Mouse (Mus musculus) ES-E14 (cell line): ENCODE results near the gene Snx8. TPM values are rescaled to one million over a fixed set of nuclear protein-coding genes. Genes with fewer than 3 reads are reported as not detected.
A peak's percentile ranks its signal among the peaks of the same experiment; 100 is the strongest.

Experiments
- DNase-seq: peaks from one replicate; pipeline ENCODE4 v3.0.0-alpha.2; 2013; ENCODE audit warnings: low read depth, low spot score
- H3K27ac ChIP-seq: 2 replicates; pipeline ENCODE4 v1.5.1; 2012; ENCODE audit warnings: low read depth, mild to moderate bottlenecking, low read length, moderate library complexity, mixed read lengths; ENCODE audit not compliant: poor library complexity, insufficient read depth, severe bottlenecking
- H3K36me3 ChIP-seq: 2 replicates; pipeline ENCODE4 v1.6.1; 2012; ENCODE audit warnings: mild to moderate bottlenecking, low read length, moderate library complexity, mixed read lengths; ENCODE audit not compliant: control insufficient read depth, poor library complexity, insufficient read depth, severe bottlenecking
- H3K4me1 ChIP-seq, 2 experiments: fragments of 150-350 bp in 1 of 2; sonication (generic) in 1 of 2; 2 replicates each; pipeline ENCODE4 v1.6.1; 2012; ENCODE audit warnings: low read length in 2 of 2, mild to moderate bottlenecking in 1 of 2, mixed read lengths in 1 of 2; ENCODE audit not compliant: control insufficient read depth in 2 of 2, insufficient read depth in 2 of 2, poor library complexity in 1 of 2
- H3K4me3 ChIP-seq, 2 experiments: fragments of 150-350 bp in 1 of 2; sonication (generic) in 1 of 2; 2 replicates each; pipeline ENCODE4 v1.5.1; 2012; ENCODE audit warnings: low read length in 2 of 2, low read depth in 1 of 2, mild to moderate bottlenecking in 1 of 2, mixed read lengths in 1 of 2; ENCODE audit not compliant: insufficient read depth in 1 of 2, poor library complexity in 1 of 2, severe bottlenecking in 1 of 2
- H3K9ac ChIP-seq: 2 replicates; pipeline ENCODE4 v1.6.1; 2012; ENCODE audit warnings: low read depth, mild to moderate bottlenecking, low read length, mixed read lengths; ENCODE audit not compliant: poor library complexity, insufficient read depth, severe bottlenecking
- H3K9me3 ChIP-seq: fragments of 150-350 bp; sonication (generic); 2 replicates; pipeline ENCODE4 v1.6.1; 2012; ENCODE audit warnings: low read depth, mild to moderate bottlenecking, low read length; ENCODE audit not compliant: control insufficient read depth, insufficient read depth
- CHD2 ChIP-seq: IDR thresholded peaks from 2 replicates; pipeline ENCODE4 v1.6.1; 2014; ENCODE audit warnings: mild to moderate bottlenecking, low read depth, low read length, inconsistent platforms
- HCFC1 ChIP-seq: IDR thresholded peaks from 2 replicates; pipeline ENCODE4 v1.6.1; 2012; ENCODE audit warnings: low read length, inconsistent platforms, borderline replicate concordance; ENCODE audit not compliant: insufficient read depth
- MAFK ChIP-seq: IDR thresholded peaks from 2 replicates; pipeline ENCODE4 v1.6.1; 2014; ENCODE audit warnings: mild to moderate bottlenecking, low read depth, low read length, inconsistent platforms; ENCODE audit not compliant: insufficient read depth
- ZC3H11A ChIP-seq: IDR thresholded peaks from 2 replicates; pipeline ENCODE4 v1.6.1; 2012; ENCODE audit warnings: low read depth, mild to moderate bottlenecking, inconsistent platforms, low read length, borderline replicate concordance
- ZNF384 ChIP-seq: IDR thresholded peaks from 2 replicates; pipeline ENCODE4 v1.6.1; 2012; ENCODE audit warnings: low read depth, low read length, inconsistent platforms
- in situ Hi-C, 2 experiments: fragments of 600-800 bp; cut with MboI; formaldehyde crosslinking; loops; one replicate each; pipeline ENCODE4 v1.15.1; 2025; ENCODE audit warnings: low sequenced_read_pairs in 2 of 2, inconsistent platforms in 1 of 2; ENCODE audit not compliant: unreplicated experiment in 2 of 2
- total RNA-seq: library from RNA; depleted of rRNA; stranded (reverse); fragments of 300-350 nt; gene quantifications from 2 replicates; pipeline ENCODE4 v1.2.3, GENCODE M21; 2012

Gene Snx8
- total RNA-seq, 1 experiment = 27.9 TPM

DNA sequence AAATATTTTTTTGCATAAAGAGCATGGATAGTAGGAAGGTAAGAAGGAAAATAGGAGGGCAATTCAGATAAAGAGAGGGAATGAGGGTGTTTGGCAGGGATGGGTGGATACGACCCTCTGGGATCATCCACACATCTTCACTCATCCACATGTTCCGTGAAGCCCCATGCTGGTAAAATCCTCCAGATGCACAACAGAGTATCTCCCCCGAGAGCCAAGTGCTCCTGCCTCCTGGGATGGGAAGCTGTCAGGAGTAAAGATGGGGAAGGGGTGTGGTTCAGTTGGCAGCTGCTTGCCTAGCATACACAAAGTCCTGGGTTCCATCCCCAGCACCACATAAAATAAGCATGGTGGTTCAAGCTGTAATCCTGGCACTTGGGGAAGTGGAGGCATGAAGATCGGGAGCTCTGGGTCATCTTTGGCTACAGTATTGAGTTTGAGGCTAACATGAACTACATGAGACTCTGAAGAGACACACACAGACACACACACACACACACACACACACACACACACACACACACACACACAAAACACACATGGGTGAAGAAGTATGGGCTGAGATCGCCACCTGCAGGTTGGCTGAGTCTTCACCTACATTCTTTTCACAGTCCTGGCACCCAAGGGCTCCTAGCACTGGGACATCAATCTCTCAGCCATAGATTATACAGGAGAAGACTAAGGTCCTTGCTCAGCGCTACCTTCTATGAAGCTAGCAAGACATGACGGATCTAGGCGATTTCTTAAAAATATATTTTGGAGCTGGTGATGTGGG is 7.3 kb upstream of the Snx8 start:
- Histone ChIP-seq H3K4me1 (no peaks in the 10 kb centered on the region), H3K9me3 (no peaks in the 10 kb centered on the region), H3K4me3 (no peak overlapping the region), H3K27ac (no peak overlapping the region), H3K36me3 (no peaks in the 10 kb centered on the region), H3K9ac (no peak overlapping the region)
- TF ChIP-seq MAFK = no peak
- TF ChIP-seq CHD2 = no peak
- TF ChIP-seq ZC3H11A = no peak
- no peak for DNase-seq
- in situ Hi-C loops = no loop called here

DNA sequence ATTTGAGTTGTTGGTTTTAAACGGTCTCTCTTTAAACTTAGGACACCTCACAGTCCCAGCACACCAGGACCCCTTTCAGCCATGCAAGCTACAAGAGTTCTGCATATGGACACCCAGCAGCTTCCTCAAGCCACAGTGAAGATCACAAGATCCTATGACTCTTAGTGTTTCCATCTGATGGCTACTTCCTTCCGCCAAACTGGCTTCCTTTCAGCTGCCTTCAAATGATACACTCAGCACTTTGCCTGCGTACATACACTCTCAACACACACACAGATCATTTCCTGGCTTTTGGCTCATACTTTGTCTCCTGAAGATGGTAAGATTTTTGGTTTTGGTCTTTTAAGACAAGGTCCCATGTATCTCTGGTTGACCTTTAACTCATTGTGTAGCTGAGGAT is 3.6 kb upstream of the Snx8 start:
- TF ChIP-seq MAFK (no peak), ZNF384 (no peak), HCFC1 (no peak), ZC3H11A (no peak), CHD2 (no peak)
- no peaks in the 10 kb centered on the region; a peak in 1 of 4 replicates for H3K4me1 ChIP-seq
- H3K4me3 ChIP-seq = no peak overlapping the region
- no peak for DNase-seq
- H3K36me3 ChIP-seq = no peaks in the 10 kb centered on the region
- no peak overlapping the region for H3K9ac ChIP-seq
- in situ Hi-C loops = no loop called here
- H3K27ac ChIP-seq = no peak overlapping the region
- no peaks in the 10 kb centered on the region for H3K9me3 ChIP-seq

DNA sequence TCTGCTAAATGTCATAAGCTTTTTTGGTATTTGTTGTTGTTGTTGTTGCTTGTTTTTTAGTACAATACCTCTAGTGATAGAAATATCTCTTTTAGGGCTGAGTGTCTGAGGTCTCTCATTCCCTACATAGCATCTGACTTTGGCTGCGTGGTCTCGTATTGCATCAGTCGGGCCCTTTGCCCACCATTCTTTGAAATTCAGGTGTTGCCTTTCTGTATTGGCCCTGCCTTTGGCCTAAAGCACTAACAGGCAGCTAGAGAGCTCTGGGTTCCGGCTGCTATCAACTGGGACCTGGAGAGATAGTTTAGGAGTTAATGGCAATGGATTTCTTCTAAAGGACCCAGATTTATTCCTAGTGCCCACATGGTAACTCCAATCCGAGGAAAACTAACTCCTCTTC is 2.9 kb upstream of the Snx8 start:
- H3K9ac ChIP-seq = no peak overlapping the region
- H3K4me1 ChIP-seq = peaks cover 0 to 3% of the 10 kb centered on the region in 2 experiments; a peak in 2 of 4 replicates
- no peaks in the 10 kb centered on the region for H3K36me3 ChIP-seq
- no peak overlapping the region for H3K27ac ChIP-seq
- TF ChIP-seq CHD2 (no peak), HCFC1 (no peak)
- no peak for DNase-seq
- in situ Hi-C loops = no loop called here
- H3K4me3 ChIP-seq = no peak overlapping the region
- H3K9me3 ChIP-seq = no peaks in the 10 kb centered on the region

DNA sequence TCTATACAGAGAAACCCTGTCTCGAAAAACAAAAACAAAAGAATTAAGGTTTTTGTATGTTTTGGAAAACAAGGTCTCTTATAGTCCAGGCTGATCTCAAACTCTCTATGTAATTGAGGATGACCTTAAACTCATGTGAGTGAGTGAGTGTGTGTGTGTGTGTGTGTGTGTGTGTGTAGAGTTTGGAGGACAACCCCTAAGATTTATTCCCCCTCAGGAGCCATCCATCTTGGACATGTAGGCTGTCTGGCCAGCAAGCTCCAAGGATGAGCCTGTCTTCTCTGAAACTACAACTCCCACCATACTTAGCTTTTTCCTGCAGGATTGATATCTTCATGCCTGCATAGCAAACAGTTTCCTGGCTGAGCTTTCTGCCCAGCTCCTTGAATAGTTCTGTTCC is 2.4 kb upstream of the Snx8 start:
- DNase-seq = no peak
- Histone ChIP-seq H3K27ac (no peak overlapping the region), H3K4me3 (no peak overlapping the region), H3K9ac (no peak overlapping the region), H3K9me3 (no peaks in the 10 kb centered on the region), H3K4me1 (peaks cover 0 to 3% of the 10 kb centered on the region in 2 experiments; a peak in 2 of 4 replicates), H3K36me3 (no peaks in the 10 kb centered on the region)
- TF ChIP-seq HCFC1 (no peak), ZNF384 (no peak)
- in situ Hi-C loops = no loop called here

DNA sequence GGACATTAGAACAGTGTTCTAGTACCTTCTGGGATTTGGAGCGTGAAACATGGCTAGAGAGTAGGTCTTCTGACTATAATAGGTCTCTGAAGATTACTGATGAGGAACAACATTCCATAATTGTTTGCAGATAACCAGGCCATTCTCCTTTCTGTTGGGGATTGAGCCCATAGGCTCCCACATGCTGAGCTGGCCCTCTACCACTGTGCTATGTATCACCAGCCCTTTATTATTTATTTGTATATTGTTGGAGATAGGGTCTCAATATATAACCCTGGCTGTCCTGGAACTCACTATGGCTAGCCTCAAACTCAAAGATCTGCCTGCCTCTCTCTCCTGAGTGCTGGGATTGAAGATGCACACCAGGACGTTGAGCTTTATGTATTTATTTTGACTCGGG is 585 bp upstream of the Snx8 start:
- Histone ChIP-seq H3K4me1 (peaks cover 0 to 3% of the 10 kb centered on the region in 2 experiments; a peak in 2 of 4 replicates), H3K27ac (no peak overlapping the region), H3K4me3 (peak overlapping the region; percentile 28 to 94; a peak in 3 of 4 replicates), H3K36me3 (no peaks in the 10 kb centered on the region), H3K9me3 (no peaks in the 10 kb centered on the region), H3K9ac (peak overlapping the region; percentile 64)
- no peak for TF ChIP-seq ZC3H11A
- TF ChIP-seq MAFK = no peak
- no peak for DNase-seq
- in situ Hi-C loops = no loop called here
